Mouse (Mus musculus) layer of hippocampus, adult 8-10 months (tissue): ENCODE data around the gene Pip4k2c. TPM values are rescaled to one million over a fixed set of nuclear protein-coding genes. Genes with fewer than 3 reads are reported as not detected.

Source experiments
- DNase-seq, 2 experiments: peaks; one replicate each; pipeline ENCODE4 v3.0.0; 2022; ENCODE audit warnings: low spot score in 2 of 2
- total RNA-seq, 4 experiments: library from RNA; stranded (reverse); gene quantifications; 2 replicates each; pipeline ENCODE4 v1.2.4; 2022

The Pip4k2c gene
- total RNA-seq, 4 experiments from 2014 or later = 95.0 to 107 (median 98.9) TPM

DNA sequence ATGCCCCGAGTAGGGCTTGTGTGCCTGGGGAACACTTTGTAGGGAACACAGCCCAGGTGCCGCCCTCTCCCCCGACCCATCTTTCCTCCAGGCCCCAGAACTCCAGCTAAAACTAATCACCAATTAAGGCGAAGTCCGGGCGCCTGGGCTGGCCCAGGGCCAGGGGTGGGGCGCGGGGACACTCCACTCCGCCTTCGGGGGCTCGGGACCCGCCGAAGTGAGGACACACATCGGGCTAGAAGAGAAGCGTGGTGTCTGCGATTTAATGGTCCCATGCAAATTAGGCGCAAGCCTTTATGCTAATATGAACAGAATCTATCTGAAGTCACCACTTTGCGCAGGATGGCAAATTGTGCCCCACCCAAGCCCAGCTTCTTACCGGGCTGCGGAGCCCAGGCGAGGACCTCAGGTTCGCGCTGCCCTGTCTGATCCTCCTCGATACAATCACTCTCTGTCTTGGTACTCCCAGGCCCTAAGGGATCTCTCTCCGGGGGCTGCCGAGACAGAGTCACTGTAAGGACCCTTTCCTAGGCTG lies 22.2 kb downstream of the Pip4k2c start:
- no peak for DNase-seq

DNA sequence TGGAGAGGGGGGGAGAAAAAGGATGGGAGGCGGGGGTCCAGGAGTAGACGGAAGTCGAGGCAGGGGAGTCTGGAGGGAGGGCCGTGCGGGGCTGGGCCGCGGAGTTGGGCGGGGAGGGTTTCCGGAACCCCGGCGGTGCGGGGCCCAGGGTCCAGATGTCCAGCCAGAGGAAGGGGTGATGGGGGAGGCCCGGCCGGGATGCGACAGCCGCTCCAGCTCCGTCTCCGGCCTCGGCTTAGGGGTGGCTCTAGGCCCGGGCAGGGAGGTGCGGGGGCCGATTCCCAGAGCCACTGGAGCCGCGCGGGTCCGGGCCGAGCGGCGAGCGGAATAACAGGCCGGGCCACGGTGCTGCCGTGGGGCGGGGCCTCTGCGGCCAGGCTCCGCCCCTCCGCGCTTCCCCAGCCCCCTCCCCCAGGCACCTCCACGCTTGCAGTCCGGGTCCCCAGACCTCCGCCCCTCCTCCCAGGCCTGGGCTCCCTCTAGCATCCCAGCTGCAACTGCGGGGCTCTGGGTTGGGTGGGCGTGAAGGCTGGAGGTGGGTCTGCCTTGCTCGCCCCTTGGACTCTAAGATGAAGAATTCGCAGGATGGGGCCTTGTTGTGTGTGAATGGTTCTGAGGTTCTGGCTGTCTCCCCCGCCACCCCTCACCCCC lies 22.8 kb downstream of the Pip4k2c start:
- no peak for DNase-seq

DNA sequence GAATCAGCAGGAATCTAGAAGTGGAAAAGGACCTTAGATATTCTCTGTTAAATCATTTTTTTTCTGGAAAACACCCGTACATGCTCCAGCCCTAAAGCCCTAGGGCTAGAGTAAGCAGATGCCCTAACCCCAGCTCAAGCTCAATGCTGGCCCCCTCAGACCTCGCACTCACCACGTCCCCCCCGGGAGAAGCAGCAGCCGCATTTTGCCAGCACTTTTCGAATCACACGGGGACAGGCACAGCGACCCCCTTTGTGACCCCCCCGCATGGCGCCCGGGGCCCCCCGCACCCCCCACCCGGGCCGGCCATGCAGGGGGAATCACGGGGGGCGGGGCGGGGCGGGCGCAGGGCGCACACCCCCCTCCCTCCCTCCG lies 23.3 kb downstream of the Pip4k2c start:
- no peak for DNase-seq

DNA sequence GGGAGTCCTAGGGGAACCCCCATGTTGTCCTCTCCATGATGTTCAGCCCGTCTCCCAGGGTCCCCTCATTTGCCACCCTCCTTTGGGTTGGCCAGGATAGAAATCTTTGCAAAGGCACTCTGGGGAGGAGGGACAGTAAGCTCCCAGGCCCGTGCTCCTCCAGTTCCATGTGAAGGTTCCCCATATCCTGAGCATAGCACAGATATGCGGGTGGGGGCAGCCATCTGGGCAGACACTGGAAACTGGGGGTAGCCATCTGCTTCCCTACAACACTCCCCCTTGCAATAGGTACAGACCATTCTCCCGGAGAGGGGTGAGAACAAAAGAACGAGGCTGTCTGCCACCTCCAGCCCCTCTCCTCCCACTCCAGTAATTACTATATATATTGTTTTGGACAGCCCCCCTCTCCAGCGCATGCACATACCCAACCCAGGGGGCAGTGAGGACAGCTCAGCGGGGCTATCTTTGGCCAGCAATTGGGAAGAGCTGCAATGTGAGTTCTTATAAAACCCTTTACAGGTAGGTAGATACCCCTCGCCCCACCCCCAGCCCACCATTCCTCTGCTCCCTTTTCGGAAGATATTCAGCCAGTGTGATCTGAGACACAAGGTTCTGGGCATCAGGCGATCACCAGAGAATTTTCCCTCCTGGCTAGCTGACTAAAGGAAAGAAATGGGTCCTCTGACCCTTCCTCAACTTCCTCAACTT lies 23.9 kb downstream of the Pip4k2c start:
- DNase-seq = peak; percentile 85 to 89

DNA sequence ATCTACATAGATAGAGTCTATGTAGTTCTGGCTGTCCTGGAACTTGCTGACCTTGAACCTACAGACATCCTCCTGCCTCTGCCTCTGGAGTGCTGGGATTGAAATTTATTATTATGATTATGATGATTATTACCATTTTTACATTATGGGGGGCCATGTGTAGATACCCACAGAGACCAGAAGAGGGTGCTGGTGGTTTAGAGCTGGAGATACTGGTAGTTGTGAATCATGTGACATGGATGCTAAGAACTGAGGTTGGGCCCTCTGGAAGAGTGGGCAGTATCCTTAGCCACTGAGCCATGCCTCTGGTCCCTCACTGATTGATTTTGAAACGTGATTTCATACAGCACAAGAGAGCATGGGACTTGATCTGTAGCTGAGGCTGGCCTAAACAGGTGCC lies 24.9 kb downstream of the Pip4k2c start:
- DNase-seq = no peak

DNA sequence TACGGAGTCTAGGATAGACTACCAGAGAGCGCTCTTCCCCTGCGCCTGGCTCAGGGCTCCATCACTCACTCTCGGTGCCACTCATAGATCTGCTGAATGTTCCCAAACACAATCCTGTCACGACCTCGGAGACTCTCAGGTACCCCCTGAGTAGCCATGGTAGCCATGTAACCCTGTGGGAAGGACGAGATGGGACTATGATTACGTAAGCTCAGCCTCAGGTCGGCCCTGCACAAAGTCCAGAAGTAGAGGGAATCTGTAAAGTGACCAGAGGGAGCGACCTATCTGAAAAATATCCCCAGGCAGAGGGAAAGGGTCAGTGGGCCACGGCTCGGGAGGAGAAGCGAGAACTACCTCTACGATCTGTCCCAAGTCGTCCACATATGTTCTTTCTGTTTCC lies 25.9 kb downstream of the Pip4k2c start:
- DNase-seq = no peak

DNA sequence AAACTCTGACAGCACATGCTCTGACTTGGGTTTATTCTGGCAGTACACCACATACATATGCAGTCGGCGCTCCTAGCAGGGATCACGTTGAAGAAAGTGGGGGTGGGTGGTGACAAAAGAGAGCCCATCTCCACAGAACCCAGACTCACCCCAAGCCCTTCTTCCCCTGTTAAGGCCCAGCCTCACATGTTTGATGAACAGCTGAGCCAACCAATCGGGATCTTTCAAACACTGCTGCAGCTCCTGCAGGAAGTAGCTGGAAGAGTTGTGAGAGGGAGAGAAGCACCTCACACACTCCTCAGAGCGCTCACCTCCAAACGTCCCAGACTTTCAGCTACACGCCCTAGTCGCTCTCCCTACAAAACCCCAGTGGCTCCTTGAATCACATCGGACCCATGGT lies 26.3 kb downstream of the Pip4k2c start:
- no peak for DNase-seq

DNA sequence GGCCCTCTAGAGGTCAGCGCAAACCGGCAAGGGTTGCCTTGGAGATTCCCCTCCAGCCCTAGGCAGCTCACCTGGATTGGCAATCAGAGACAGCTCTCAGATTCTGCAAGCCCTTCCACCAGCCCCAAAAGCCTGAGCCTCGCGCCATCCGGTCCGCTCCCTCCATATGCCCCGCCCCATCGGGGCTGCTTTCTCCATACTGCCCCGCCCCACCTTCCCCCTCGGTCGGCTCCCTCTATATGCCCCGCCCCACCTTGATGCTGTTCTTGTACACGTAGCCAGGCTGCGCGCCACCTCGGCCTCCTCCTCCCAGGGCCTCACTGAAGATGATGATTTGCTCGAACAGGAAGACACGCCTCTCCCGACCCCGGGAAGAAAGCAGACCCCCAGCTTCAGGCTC lies 27.6 kb downstream of the Pip4k2c start:
- no peak for DNase-seq

DNA sequence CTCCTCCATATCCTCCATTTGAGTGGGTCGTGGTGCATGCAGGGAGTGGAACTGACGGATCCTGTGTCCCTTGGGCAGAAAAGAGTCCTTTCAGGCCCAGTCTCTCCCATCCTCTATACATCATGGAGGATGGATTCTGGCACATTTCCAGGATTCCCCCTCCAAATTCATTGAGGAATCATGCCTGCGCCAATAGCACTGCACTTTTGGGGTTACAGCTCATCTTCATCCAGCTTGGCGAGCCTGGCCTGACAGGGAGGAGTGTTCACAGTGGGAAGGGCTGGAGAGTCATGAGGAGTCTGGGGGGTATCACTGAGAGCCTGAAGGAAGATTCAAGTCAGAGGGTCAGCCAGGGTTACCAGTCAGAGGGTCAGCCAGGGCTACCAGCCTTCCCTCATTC lies 28.8 kb downstream of the Pip4k2c start:
- DNase-seq = no peak

DNA sequence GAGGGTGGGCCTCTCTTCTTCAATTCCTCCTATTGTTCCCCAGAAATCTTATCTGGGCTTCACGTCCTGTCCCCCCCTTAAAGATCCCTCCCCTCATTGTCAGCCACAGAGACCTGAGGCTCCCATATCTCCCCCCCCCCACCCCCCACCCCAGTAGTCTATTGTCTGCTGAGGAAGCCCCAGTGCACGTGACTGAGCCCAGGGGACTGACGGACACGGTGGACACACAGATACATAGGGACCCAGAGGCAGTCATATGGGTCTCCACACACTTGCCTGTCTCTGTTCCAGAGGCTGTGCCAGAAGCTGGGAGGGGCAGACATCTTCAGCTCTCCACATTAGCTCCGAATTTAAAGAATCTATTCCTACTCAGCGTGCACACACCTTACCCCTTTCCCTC lies 29.8 kb downstream of the Pip4k2c start:
- DNase-seq = no peak

DNA sequence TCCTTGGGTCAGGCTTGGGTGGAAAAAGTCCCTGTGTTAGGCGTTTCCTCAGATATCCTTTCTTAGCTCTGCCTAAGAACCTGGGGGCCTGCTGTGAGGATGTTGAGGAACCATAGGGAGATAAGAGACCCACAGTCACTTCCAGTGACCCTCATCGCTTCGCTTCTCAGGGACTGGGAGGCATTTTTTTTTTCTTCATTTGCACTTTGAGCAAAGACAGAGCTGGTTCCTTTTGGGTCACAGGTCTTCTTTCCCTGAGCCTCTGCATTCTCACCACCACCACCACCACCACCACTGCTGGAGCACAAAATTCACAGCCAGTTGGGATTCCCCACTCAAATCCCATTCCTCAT lies 30.7 kb downstream of the Pip4k2c start:
- DNase-seq = no peak

DNA sequence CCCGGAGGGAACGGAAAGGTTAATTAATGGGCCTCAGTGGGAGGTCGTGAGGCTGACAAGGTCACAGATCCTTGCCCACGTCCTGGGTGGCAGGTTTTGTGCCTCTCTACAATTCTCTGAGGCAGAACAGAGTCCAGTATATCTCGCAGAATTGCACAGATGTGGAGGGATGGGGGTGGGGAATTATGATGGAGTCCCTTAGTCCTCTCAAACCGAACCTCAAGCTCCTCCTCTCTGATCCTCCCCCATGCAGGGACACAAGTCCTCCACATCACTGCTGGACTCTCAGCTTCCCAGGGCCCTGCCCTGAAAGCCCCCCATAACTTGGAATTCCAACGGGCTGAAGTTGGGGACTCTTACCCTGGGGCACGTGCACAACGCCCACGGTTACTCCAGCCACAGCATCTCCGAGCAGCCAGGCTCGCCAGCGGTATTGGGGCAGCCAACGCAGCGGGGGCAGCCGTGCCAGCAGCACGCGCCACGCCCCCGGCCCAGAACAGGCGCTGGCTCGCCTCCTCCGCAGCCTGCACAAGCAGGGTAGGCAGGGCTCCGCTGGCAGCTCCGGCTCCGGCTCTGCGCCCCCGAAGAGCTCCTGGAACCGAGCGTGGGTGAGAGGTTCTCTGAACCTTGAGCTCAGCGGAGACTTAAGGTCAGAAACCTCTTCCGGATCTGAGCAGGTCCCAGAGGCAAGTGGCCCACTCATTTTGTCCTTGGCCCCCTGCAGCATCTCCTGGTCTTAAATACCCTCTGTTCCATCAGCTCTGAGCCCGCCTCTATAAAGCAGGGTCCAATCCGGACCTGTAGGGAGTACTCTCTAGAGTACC lies 31.3 kb downstream of the Pip4k2c start, which contains the start of gene Slc26a10:
Gene Slc26a10, minus strand, starts transcription at position 775 of the 824 bp plus-strand sequence.
- peak in 1 of 2 experiments; percentile 41 for DNase-seq

DNA sequence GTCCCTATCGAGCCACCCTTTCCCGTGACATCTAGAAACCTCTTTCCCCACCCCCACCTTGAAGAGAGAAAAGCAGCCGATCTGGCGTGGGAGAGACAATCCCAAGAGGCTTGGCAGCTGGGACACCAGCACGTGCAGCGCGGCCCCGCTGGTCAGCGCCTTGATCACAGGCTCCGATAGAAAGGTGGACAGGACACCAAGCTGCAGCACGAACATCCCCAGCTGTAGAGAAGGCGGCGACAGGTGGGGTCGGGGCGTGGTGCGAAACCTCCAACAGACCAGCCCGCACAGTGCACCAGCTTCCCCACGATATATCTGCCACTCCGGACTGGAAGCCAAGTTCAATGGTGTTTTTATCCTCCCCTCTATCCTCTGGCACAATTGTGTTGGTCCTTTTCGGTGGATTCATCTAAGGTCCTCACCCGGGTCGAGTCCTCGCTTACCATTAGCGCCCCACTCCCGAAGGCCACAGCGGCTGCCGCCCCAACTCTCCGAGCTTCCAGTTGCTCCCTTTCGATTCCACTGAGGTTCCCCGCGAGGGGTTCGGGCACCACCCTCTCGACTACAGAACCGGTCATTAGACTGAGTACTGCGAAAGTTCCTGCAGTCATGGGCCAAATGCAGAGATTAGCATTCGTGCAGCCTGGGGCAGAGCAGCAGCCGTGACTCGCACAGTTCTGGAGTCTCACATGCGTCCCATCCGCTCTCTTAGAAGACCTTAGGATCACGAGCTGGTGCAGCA lies 32.9 kb downstream of the Pip4k2c start:
- peak in 1 of 2 experiments; percentile 14 for DNase-seq

DNA sequence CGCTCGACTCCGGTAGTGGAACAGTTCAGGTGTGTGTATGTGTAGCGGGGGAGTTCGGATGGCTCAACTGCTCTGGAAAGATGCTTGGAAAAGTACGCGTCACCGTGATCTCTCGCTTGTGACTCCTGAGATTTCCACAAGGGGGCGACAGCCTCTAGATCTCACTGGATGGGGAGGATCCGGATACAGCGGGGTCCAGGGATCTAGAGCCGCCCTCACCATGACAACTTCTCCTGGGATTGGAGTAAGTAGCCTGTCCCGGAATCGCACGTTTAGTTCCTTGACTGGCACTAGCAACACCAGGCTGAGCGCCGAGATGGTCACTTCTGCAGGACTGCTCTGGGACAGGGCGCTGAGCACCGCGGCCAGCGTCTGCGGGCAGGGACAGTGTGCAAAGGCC lies 33.7 kb downstream of the Pip4k2c start:
- DNase-seq = peak in 1 of 2 experiments; percentile 81

DNA sequence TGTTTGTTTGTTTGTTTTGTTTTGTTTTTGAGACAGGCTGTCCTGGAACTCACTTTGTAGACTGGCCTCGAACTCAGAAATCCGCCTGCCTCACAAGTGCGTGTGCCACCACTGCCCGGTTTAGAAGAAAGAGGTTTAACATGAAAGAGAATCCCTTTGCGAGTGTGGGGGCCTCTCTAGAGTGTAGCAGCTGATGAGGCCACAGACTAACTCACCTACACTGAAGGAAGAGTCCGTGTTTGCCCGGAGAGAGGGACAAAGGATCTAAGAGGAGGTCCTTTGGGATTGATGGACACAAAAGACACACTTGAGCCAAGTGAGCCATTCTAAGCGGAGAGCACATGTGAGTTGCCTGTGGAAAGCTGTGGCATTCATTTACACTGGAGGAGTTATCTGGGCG lies 34.1 kb downstream of the Pip4k2c start:
- DNase-seq = peak in 1 of 2 experiments; percentile 3

DNA sequence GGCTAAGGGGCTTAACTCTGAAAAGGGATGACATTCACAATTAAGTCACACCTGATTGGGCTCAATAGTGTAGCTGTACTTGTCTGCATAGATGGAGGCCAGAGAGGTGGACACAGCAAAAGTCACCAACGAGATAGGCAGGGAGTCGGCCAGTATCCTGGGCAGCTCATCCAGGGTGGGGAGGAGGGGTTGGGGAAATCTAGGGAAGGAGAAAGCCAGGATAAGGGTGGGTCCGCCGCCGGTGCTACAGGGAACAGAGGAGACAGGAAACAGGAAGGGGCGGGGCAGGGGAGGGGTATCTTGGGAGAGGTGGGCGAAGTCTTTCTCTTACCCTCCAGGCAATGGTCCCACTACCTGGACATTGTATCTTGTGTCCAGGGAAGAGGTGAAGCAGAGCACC lies 34.6 kb downstream of the Pip4k2c start:
- DNase-seq = no peak

DNA sequence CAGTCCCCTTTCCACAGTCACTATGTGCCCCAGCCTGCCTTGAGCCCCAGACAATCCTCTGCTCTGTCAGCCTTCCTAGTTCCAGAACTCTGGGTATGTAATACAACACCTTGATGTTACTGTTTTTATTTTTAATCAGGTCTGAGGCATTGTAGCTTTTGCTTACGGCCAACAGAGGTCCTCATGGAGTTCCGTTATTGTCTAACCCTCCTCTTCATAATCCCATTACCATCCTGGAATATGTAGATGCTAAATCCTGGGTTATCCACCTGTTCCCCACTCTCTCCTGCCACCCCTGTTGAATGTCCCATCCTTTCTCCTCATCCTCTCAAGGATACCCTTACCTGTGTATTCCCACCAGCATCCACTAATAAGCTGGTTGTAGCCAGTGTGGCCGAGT lies 35.2 kb downstream of the Pip4k2c start:
- no peak for DNase-seq

DNA sequence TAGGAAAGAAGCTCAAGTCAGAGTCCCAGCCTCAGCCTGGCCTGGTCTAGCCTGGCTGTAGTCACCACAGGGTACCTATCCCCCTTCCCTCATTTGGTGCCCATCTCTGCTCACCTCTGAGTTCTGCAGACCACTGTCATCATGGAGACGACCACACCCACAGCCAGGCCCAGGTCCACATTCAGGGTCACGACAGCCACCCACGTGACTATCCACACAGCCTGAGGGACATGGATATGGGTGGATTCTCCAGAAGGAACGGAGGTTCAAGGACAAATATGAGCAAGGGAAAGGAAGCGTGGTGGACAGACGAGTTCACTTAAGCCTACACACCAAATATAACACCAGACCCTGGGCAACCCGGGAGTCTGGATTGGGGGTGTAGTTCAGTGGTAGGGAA lies 37.2 kb downstream of the Pip4k2c start:
- DNase-seq = no peak

DNA sequence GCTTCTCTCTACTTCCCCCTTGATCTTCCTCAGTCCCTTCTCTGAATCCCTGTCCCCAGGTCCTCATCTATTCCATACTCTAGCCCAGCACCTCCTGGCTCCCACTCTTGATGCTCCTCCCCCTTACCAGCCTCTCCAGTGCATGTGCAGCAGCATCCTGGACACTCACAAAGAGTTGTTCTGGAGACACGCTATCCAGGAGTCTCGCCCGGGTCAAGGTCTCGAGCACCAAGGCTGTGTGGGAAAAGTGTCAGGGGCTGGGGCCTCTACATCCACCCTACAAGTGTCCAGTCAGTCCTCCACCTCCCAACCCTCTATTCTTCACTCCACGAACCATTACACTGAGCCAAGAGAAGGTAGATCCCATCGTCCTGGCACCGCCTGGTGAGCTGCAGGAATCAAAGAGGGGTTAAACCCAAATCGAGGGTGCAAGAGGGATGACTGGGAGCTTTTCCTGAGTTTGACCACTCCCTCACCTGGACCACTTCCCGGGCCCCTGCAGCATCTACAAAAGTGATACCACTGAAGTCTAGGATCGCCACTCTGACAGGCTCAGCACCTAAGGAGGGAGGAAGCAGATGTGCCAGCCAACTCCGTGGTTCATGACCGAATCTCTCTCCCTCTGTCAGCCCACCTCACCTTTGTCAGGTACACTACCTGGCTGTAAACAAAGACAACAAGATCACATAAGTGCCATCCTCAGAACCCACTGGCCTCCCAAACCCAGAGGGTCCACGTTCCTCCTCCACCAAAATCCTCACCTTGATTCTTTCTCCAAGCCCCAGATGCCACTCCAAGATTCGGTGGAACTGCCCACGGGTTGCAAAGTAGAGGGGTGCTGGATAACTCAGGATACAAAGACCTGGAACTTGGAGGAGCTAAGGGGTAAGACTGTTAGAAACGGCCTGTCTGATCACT lies 38.0 kb downstream of the Pip4k2c start:
- no peak for DNase-seq

DNA sequence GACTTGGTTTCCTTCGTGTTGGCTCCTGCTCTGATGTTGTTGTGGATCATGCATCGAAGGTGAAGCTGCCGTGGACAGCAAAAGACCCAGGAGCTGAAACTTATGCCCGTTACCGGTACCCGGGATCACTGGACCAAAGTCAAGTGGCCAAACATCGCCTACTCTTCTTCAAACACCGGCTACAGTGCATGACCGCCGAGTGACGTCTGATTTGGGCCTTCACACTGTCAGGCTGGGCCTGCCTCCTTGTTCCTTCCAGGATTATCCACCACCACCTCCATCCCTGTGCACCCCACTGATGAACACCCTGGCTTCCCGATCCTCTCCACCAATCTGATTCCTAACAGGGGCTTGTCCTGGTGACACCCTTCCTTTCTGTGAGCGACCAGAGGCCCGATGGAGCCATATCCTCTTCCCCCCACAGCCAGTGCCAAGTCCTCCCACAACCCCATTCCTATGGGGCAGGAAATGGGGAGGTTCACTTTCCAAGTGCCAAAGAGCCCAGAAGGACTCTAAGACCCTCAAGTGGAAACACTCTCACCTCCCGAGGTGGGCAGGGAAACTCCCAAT lies 39.7 kb downstream of the Pip4k2c start:
- DNase-seq = peak in 1 of 2 experiments; percentile 6
